Mouse (Mus musculus): ENCODE data around the gene Alk. TPM values are rescaled to one million over a fixed set of nuclear protein-coding genes. Genes with fewer than 3 reads are reported as not detected.

Alk gene
- total and polyA plus RNA-seq, 3 experiments: not detected

DNA sequence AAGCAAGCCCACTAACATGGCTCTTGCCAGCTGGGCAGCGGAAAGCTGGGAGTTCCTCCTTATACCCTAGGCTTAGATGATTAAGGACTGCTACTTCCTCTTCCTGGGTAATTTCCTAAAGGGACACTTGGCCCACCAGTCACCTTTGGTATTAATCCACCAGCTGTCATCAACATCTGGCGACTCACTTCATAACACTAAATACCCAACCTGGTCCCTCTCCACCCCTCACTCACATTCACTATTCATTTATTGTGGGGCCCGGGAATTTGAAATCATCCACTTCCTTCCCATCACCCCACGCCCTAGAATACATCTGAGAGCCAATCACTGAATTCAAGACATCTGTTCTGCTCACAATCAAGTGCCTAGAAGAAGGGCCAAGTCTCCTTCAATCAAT is 235.4 kb downstream of the Alk start:
- Histone ChIP-seq H3K27me3 (ENCODE audit: control insufficient read depth in 1 of 2, insufficient read depth in 2 of 2, low read length in 2 of 2) (no peaks in the 10 kb centered on the region), H3K36me3 (ENCODE audit: control insufficient read depth in 1 of 2, insufficient read depth in 2 of 2, low read length in 2 of 2) (no peaks in the 10 kb centered on the region), H3K4me3 (ENCODE audit: control insufficient read depth in 1 of 2, insufficient read depth in 1 of 2, low read depth in 2 of 2, low read length in 2 of 2) (no peak overlapping the region), H3K9ac (ENCODE audit: control insufficient read depth, low read depth, low read length, poor library complexity, severe bottlenecking) (no peak overlapping the region), H3K79me2 (ENCODE audit: control insufficient read depth, insufficient read depth, low read length, poor library complexity) (no peaks in the 10 kb centered on the region), H3K4me1 (ENCODE audit: control insufficient read depth in 1 of 2, insufficient read depth in 2 of 2, low read length in 2 of 2) (no peaks in the 10 kb centered on the region), H3K27ac (ENCODE audit: control insufficient read depth, low read depth, low read length) (no peak overlapping the region), H3K9me3 (replicated peaks; ENCODE audit: insufficient read depth, low read length) (no peaks in the 10 kb centered on the region)
- no peak for DNase-seq (ENCODE audit: low read depth, low spot score)
- TF ChIP-seq GABPA (IDR thresholded peaks at IDR 0.05; ENCODE audit: low read depth, low read length) (no peak), POLR2AphosphoS5 (IDR thresholded peaks at IDR 0.05; ENCODE audit: borderline replicate concordance, low read depth, low read length) (no peak), ZKSCAN1 (IDR thresholded peaks at IDR 0.05; ENCODE audit: low read depth, low read length) (no peak), TCF12 (IDR thresholded peaks at IDR 0.05; ENCODE audit: low read depth, low read length) (no peak), MYB (IDR thresholded peaks at IDR 0.05; ENCODE audit: low read depth, low read length) (no peak), JUND (IDR thresholded peaks at IDR 0.05; ENCODE audit: low read depth, low read length) (no peak), ETS1 (IDR thresholded peaks at IDR 0.05; ENCODE audit: low read depth, low read length) (no peak), USF2 (IDR thresholded peaks at IDR 0.05; ENCODE audit: borderline replicate concordance in 1 of 2, insufficient read depth in 1 of 2, low read depth in 1 of 2, low read length in 2 of 2) (no peak), POLR2A (IDR thresholded peaks at IDR 0.05; ENCODE audit: control insufficient read depth in 1 of 2, insufficient read depth in 1 of 2, low read depth in 1 of 2, low read length in 2 of 2, poor library complexity in 1 of 2) (no peak), MAFK (IDR thresholded peaks at IDR 0.05; ENCODE audit: borderline replicate concordance, low read depth, low read length) (no peak), RCOR1 (IDR thresholded peaks at IDR 0.05; ENCODE audit: low read depth, low read length) (no peak), ZC3H11A (IDR thresholded peaks at IDR 0.05; ENCODE audit: low read depth, low read length) (no peak), ZNF384 (IDR thresholded peaks at IDR 0.05; ENCODE audit: low read depth, low read length) (no peak), TAL1 (IDR thresholded peaks at IDR 0.05; ENCODE audit: low read length) (no peak), MYC (IDR thresholded peaks at IDR 0.05; ENCODE audit: low read depth, low read length) (no peak)

GRCm38 (mm10) chr17:72362811-72363496 is 241.5 kb downstream of the Alk start:
- Histone ChIP-seq H3K36me3 (ENCODE audit: control insufficient read depth in 1 of 2, insufficient read depth in 2 of 2, low read length in 2 of 2) (no peaks in the 10 kb centered on the region), H3K27me3 (ENCODE audit: control insufficient read depth in 1 of 2, insufficient read depth in 2 of 2, low read length in 2 of 2) (no peaks in the 10 kb centered on the region), H3K27ac (ENCODE audit: control insufficient read depth, low read depth, low read length) (no peak overlapping the region), H3K79me2 (ENCODE audit: control insufficient read depth, insufficient read depth, low read length, poor library complexity) (no peaks in the 10 kb centered on the region), H3K9ac (ENCODE audit: control insufficient read depth, low read depth, low read length, poor library complexity, severe bottlenecking) (no peak overlapping the region), H3K9me3 (replicated peaks; ENCODE audit: insufficient read depth, low read length) (no peaks in the 10 kb centered on the region), H3K4me1 (ENCODE audit: control insufficient read depth in 1 of 2, insufficient read depth in 2 of 2, low read length in 2 of 2) (no peaks in the 10 kb centered on the region), H3K4me3 (ENCODE audit: control insufficient read depth in 1 of 2, insufficient read depth in 1 of 2, low read depth in 2 of 2, low read length in 2 of 2) (no peak overlapping the region)
- DNase-seq (ENCODE audit: low read depth, low spot score): no peak
- TF ChIP-seq RCOR1 (IDR thresholded peaks at IDR 0.05; ENCODE audit: low read depth, low read length): no peak
- TF ChIP-seq TAL1 (IDR thresholded peaks at IDR 0.05; ENCODE audit: low read length): no peak
- TF ChIP-seq KAT2A (conservative IDR thresholded peaks at IDR 0.05; ENCODE audit: low read depth, low read length): no peak
- TF ChIP-seq MYC (IDR thresholded peaks at IDR 0.05; ENCODE audit: low read depth, low read length): no peak
- TF ChIP-seq SMC3 (IDR thresholded peaks at IDR 0.05; ENCODE audit: low read depth, low read length): no peak
- TF ChIP-seq TBP (IDR thresholded peaks at IDR 0.05; ENCODE audit: low read depth, low read length): no peak
- no peak for TF ChIP-seq USF2 (IDR thresholded peaks at IDR 0.05; ENCODE audit: borderline replicate concordance in 1 of 2, insufficient read depth in 1 of 2, low read depth in 1 of 2, low read length in 2 of 2)
- no peak for TF ChIP-seq HCFC1 (IDR thresholded peaks at IDR 0.05; ENCODE audit: low read depth, low read length)
- TF ChIP-seq UBTF (IDR thresholded peaks at IDR 0.05; ENCODE audit: borderline replicate concordance, insufficient read depth, low read depth, low read length): no peak
- TF ChIP-seq MXI1 (IDR thresholded peaks at IDR 0.05; ENCODE audit: low read depth, low read length): no peak
- no peak for TF ChIP-seq POLR2A (IDR thresholded peaks at IDR 0.05; ENCODE audit: control insufficient read depth in 1 of 2, insufficient read depth in 1 of 2, low read depth in 1 of 2, low read length in 2 of 2, poor library complexity in 1 of 2)
- no peak for TF ChIP-seq RAD21 (IDR thresholded peaks at IDR 0.05; ENCODE audit: low read depth, low read length)
- no peak for TF ChIP-seq CTCF (IDR thresholded peaks at IDR 0.05 in 2 of 3, conservative IDR thresholded peaks at IDR 0.05 in 1 of 3; ENCODE audit: control insufficient read depth in 1 of 3, insufficient read depth in 1 of 3, low read depth in 2 of 3, low read length in 3 of 3, poor library complexity in 1 of 3, severe bottlenecking in 1 of 3)
- TF ChIP-seq ELF1 (IDR thresholded peaks at IDR 0.05; ENCODE audit: low read depth, low read length): no peak
- TF ChIP-seq MAZ (IDR thresholded peaks at IDR 0.05; ENCODE audit: low read depth, low read length): no peak
- no peak for TF ChIP-seq JUND (IDR thresholded peaks at IDR 0.05; ENCODE audit: low read depth, low read length)
- no peak for TF ChIP-seq NRF1 (IDR thresholded peaks at IDR 0.05; ENCODE audit: insufficient read depth, low read depth, low read length, poor library complexity, severe bottlenecking)

Data from MEL (cell line).